Mouse (Mus musculus) R1 (cell line): ENCODE measurements around the gene Tspan32.
A peak's percentile ranks its signal among the peaks of the same experiment; 100 is the strongest.

Experiments used
- DNase-seq: peaks from one replicate; pipeline ENCODE4 v3.0.0-alpha.2; 2018; ENCODE audit warnings: low read depth, low spot score

Gene Tspan32

DNA sequence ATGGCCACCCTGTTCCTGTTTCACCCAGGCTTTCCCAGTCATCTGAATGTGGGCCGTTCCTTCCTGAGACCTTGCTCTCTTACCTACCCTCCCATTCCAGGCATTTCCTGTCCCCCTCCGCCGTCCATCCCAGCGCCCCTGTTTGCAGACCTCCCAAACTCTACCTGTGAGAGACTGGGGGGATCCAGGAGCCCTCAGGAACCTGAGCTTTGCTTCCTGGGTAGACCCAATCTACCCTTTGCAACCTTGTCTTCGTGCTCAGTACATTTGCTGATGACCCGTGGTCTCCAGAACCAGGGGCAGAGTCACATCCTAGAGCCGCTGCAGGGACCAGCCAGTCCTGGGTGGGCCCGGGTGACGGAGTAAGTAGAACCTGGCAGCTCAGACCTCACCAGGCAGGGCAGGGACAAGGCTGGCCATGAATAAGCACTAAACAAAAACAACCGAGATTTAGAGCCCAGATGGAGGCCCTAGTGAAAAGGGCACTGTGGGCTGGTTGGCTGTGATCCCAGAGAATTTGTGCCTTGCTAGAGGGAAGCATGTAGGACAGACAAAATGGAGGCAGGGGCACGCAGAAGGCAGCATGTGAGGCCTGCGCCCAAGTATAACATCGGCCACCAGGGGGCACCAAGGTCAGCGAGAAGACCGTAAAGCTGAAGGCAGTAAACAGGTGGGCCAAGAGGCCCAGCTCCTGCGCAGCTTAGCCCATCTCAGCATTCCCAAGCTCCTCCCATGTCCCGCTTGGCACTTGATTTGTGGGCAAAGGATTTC, 2.9 kb downstream of the Tspan32 start:
- peak; percentile 96 for DNase-seq

DNA sequence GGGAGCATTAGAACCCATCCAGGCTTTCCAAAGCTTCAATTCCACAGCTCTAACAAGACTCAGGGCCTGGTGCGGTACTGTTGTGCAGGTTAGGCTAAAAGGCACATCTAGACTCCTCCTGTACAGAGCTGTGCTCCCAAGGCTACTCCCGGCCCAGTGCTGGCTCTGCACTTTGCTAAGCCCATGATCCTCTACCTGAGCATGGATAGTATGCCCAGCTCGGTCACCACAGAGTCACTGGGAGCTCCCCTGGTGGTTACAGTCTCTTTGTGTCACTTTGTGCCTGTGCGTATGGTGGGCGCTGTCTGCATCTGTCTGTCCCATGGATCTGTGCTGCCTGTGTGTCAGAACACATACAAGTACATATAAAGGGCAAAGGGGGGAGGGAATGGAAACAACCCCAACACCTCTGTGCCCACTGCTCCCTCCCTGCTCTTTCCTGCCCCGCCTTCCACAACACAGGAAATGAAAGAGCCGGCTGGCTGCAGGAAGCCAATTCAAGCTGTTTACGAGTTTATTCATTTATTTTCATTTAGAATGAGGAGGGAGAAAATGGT, 3.6 kb downstream of the Tspan32 start:
- peak; percentile 90 for DNase-seq

DNA sequence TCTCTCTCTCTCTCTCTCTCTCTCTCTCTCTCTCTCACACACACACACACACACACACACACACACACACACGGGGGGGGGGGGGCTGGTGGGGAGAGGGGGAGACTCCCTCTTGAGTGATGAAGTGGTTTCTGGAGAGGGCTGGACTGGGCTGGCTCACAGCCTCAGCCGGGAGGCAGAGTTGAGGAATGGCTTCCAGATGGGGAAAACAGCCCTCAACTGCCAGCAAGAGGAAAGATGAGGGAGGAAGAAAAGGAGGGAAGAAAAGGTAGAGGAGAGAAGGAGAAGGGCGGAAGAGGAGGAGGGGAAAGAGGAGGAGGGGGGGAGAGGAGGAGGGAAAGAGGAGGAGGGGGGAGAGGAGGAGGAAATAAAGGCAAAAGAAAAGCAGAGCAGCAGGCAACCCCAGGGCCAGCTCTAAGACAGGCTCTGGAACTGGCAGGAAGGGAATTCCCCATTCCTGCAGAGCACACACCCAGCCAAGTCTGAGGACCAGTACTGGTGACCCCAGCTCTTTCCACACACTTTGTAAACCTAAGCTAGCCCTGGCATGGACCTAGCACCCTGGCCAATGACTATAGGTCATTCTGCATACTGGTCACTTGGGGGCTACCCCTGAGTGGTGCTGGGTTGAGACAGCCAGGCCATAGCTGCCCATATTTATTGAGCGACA, 4.3 kb downstream of the Tspan32 start:
- peak; percentile 34 for DNase-seq

DNA sequence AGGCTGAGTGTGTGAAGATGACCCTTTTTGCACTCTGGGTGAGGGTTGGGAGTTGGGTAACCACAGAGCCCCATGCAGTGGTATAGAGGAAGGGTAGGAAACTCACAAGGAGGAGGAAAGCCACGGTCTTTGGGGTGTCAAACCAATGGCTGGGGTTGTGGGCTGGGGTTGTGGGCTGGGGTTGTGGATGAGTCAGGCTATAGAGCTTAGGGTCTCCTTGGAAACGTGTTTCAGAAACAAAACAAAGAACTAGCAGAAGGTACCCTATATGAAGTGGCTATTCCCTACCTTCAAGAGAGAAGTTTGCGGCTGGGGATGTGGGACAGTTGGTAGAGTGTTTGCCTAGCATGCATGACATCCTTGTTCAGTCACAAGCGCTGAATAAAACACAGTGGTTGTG, 5.2 kb downstream of the Tspan32 start:
- DNase-seq, result no peak

DNA sequence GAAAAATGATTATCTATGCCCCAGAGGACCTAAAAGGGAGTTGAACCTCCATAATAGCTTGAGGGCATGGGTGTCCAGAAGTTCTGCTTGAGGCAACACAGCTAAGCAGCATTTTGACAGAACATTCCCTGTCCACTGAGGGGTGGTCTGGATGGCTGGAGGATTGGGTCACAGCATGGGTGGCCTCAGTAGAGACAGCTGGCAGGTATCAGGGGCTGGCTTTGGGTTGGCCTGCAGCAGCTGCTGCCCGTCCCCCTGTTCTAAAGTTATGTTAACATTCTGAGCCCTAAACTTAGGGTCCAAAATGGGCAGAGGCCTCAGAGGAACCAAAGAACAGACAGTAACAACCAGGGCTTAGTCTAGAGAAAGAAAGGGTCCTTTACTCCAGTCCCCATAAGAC, 6.4 kb downstream of the Tspan32 start:
- DNase-seq, result no peak

DNA sequence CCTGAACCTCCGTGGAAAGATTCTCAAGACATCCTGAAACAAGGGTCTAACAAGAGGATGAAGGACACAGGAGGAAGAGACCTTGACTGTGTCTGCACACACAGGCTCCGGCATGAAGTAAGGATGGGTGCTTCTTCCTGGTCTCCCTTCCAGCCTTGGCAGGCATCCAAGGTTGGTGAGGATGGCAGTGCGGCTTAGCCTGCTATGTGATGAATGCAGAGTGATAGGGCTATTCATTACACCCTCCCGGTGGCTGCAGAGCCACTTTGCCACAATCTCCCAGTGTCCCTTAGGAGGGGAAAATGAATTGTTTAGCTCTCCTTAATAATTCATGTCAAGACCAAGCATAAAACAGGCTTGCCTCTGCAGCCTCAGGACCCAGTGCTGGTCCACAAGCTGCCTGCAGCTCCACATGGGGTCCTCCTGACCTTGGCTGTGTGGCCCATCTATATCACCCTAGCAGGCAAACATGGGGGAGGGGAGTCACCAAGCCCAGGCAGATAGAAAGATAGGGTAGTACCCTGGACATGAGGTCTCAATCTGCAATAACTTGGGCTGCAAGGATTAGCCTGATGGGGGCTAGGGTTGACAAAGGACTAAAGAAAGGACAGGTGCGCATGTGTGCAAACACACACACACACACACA, 7.5 kb downstream of the Tspan32 start:
- DNase-seq, result no peak

DNA sequence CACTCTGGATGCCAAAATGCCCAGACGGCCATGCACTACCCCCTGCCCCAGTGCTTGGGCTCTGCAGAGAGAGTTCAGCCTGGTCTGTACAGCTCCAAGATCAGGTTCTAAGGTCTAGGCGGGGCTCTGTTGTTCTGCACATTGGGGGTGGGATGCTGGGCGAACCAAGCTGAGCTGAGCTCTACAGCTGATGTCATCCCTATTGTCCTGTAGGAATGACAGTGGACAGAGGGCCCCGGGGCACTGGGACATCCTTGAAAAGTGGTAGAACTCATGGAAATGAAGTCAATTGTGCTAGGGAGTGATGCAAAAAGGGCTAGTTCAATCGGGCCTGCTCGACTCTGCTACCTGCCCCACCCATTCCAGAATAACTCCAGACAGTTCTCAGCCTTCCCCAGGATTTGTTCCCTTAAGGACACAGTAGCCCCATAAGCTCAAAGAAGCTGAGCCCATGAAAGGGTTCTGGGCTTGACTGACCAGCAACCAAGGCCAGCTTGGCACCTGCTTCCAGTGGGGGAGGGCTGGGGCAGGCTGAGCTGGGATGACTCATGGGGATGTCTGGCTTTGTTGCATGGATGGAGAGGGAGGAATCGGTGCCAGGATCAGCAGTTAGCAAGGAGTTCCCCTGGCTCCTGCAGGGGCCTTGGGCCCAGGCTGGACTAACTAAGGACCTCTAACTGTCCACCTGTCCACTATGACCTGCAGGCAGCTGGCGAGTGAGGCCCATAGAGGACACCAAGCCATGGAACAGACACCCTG, 8.8 kb downstream of the Tspan32 start:
- peak; percentile 66 for DNase-seq

DNA sequence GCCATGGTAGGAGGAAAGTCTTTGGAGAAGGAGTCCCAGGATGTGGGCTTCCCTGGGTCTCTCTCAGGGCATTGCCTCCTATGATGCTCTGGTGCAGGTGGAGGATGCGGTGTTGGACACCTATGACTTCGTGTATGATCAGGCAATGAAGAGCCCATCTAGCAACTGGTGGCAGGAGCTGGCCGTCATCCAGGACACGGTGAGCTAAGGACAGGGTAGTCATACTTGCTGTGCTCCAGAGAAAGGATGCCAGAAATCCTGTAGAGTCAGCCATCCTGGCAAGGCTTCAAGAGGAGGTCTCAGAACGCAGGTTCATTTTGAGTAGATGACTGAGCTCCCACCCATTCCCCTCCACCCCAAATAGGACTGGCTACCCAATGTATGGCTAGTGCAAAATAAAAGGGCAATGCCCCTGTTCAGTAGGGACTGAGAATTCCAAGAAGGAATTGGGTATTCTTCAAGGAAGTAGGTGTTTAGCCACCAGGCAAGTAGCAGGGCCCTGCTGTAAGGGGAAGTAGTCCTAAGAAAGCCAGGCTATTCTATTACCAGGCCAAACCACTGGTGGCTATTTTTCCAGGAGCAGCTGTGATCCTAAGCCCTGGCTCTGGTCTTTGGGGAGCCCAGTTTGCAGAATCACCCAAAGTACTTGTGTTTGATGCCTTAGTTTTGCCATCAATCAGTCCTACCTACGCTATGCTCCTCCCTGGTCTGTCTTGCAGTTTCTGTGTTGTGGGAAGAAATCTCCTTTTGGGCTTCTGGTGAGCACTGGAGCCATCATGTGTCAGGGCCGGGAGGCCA, 10.2 kb downstream of the Tspan32 start:
- DNase-seq, result no peak

DNA sequence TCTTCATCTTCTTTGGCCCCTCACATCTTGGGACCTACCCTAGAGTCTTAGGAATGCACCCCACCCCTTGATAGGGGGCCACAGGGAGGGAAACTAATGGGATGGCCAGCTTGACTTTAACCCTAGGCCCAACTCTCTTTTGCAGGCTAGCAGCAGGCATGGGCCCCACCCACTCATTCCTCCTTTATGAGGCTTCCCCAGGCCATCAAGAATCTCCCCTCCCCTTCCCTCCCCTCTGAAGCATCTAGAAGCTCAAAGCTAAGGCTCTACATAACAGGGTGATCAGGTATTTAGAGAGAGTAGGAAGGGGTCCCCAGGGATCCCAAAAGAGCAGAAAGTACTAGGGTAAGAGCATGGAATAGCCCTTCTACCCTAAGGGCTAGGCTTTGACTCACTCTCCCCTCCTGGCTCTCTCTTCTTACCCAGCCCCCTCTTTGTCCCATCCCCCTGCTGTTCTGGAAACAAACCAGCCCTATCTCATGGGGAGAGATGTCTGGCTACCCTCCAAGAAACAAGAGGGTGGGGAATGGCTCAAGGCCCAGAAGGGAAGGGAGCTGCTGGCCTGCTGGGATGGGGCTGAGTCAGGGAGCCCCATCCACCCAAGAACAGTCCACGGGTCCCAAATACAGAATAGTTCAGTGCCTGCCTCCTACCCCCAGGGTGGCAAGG, 11.0 kb downstream of the Tspan32 start:
- DNase-seq, result peak; percentile 87

DNA sequence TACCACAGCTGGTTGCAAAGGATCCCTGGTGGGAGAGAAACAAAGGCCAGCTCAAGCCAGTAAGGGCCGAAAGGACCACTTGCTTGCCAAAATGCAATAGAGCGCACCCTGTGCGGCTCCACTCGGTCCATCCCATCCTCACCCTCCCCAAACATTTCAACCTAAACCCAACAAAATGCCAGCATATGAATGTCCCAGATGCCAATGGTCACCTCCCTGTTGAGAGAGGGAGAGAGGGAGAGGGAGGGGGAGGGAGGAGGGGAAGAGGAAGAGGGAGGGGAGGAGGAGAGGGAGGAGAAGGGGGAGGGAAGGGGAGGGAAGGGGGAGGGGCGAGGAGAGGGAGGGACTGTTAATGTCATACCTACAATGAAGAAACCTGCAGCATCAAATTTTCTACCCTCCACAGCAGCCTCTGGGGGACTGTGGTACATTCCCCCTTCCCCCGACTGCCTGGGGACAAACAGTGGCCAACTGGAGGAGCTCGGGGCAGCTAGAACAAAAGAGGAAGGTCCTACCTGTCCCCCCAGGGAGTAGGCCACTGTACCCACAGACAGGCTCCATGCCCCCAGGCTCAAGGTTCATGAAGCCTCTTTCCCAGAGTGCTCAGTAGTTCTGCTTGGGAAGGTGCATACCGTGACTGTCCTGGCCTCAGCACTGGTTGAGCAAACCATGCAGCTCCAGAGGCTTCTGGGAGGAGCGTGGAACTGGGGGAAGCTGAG, 11.7 kb downstream of the Tspan32 start:
- peak; percentile 78 for DNase-seq

DNA sequence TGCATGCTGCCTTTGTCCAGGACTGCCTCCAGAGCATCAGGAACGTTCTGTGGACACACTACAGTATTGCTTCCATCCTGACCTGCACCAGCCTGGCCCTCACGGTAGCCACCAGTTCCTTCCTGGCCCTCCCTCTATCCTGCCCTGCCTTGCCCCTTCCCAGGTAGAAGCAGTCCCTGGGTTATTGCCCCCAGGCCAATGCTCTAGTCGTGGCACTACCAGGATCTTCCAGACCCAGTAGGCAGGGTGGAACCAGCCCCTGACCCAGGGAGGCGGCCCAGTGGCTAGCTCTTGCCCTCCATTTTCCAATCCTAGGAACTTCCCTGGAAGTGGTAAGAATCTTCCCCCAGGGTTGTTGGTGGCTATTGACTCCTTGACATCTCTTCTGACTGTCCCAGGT, 12.3 kb downstream of the Tspan32 start:
- no peak for DNase-seq

DNA sequence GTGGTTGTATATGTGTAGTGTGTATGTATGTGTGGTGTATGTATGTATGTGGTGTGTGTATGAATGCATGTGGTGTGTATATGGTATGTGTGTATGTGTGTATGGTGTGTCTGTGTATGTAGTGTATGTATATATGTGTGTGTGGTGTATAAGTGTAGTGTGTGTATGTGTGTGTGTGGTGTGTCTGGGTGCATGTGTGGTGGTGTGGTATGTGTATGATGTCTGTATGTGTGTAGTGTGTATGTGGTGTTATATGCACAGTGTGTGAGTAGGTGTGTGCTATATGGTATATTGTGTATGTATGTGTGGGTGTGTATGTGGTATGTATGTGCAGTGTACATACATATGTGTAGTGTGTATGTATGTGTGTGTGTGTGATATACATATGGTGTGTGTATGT, 15.2 kb downstream of the Tspan32 start:
- DNase-seq, result no peak

DNA sequence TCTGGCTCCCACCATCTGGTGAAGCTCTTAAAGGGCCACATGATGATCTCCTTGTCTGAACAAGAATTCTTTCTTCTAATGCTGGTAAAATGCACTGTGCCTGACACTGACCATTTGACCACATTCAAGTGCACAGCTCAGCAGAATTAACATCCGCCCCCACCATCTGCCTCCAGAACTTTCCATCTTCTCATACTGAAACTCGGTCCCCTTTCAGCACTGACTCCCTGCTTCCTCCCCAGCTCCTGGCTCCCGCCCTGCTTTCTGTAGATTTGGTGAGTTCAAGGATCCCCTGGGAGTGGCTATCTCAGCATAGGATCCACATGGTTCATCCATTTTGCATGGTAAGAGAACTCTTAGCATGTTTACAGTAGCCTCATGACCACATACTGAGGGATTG, 15.9 kb downstream of the Tspan32 start:
- no peak for DNase-seq

DNA sequence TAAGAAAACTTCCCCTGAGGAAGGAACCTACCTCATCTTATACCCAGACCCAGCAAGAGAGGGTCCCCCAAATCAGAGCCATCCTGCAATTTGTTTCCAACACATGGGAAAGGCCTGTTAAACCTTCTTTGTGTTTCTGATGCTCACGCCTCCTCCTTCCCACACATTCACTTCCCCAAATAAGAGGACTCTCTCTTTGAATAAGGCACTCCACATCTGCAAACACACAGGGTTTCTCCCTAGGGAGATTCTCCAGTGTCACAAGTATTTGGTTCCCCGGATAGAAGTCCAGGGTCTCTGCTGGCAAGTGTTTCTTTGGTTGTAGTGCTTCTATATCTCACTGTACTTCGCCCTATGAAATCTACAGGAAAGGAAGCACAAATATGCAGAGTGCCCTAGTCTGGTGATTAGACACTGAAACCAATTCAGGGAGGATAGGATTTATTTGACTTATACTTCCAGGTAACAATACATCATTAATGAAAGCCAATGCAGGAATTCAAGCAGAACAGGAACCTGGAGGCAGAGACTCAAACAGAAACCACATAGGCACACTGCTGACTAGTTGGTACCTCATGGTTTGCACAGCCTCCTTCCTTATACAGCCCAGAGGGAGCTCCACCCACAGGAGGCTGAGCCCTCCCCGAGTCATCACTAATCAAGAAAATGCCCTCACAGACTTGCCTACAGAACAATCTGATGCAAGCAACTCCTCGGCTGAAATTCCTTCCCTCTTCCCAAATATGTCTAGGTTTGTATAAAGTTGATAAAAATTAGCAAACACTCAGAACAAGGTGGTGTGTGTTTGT, 16.7 kb downstream of the Tspan32 start:
- no peak for DNase-seq

DNA sequence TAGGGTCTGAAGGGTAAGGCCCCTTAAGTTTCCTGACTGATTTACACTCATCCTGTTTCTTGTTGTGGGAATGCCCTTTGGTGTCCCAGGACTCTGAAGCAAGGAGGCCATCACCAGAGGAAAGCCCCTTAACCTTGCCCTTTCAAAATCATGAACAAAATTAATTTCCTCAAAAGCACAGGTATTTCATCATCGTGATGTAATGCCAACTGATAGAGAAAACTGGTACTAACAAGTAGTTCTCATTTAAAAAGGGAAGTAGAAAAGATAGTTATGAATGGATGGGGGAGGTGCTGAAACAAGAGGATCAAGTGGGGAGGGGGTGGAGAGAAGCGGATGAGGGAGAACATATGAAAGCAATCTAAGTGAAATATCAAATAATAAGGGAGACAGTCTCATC, 18.7 kb downstream of the Tspan32 start:
- no peak for DNase-seq

DNA sequence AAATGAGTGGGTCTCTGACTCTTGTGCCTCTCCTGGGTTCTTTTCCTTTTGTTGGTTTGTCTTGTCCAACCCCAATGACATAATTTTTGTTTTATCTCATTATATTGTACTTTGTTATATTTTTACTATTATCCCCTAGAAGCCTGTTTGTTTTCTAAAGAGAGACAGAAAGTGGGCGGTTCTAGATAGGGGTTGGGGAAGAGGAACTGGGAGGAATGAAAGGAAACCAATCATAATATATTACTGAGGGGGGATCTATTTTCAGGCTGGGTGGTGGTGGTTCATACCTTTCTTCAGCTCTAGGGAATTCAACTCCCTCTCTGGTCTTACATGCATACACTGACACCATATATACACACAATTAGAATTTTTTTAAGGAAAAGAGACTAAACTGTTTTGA, 19.4 kb downstream of the Tspan32 start:
- no peak for DNase-seq

DNA sequence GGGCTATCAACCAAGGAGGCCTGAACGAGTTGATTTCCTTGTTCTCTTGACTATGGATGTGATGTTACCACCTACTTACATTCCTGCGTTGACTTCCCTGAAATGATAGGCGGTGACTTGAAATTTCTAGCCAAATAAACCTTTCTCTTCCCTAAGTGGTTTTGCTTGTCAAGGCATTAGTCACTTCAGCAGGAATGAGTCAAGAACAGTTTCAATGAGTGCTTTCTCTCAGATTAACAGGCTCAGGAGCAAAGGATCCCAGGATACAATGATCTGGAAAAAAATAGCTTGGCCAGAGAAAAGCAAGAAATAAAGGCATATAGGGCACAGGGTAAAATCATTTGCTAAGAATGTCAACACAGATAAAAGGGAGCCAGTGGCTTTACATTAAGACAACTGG, 20.6 kb downstream of the Tspan32 start:
- DNase-seq, result no peak

DNA sequence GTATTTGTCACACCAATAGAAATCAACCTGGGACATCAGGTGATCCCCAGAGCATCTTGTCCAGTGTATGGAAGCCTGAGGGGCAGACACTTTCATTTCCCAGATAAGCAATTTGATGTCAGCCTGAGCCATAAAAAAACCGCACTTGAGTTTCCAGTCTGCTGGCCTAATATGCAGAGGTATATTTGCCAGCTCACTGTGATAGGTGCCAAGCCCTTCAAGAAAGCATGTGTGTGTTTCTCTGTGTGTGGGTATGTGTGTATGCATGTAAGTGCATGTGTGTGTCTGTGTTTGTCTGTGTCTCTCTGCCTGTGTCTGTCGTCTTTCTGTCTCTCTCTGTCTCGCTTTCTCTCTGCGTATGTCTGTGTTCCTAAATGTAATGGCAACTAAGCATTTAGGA, 22.4 kb downstream of the Tspan32 start:
- no peak for DNase-seq

DNA sequence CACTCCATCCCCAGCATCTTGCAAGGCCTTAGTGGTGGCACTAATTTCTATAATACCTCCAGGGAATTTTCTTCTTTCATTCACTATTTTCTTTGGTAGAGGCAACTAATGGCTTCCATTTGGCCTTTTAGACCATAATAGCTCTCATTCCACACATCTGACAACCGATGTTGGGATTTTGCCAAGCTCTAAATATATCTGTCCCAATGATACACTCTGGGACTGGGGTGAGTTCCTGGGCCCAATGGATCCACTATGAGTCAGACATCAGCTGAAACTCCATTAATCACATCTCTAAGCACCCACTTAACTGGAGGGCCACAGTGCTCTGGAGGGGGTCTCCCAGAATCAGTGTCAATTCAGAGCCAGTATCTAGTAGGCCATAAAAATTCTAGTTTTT, 27.0 kb downstream of the Tspan32 start:
- DNase-seq, result no peak
